Mouse (Mus musculus) gastrocnemius, postnatal 36 days (tissue): ENCODE measurements around the gene E2f3. TPM values are rescaled to one million over a fixed set of nuclear protein-coding genes. Genes with fewer than 3 reads are reported as not detected.

Experiments used
- DNase-seq, 2 experiments: peaks; one replicate each; pipeline ENCODE4 v3.0.0; 2022
- intact Hi-C: fragments of 180-260 bp; cut with DNase I; formaldehyde crosslinking; loops from one replicate; pipeline ENCODE4 v1.15.1; 2025
- total RNA-seq, 2 experiments: library from RNA; stranded (reverse); gene quantifications; 2 replicates each; pipeline ENCODE4 v1.2.3; 2021

The E2f3 gene
- total RNA-seq, 2 experiments from 2014 or later = 8.5 to 9.7 TPM

DNA sequence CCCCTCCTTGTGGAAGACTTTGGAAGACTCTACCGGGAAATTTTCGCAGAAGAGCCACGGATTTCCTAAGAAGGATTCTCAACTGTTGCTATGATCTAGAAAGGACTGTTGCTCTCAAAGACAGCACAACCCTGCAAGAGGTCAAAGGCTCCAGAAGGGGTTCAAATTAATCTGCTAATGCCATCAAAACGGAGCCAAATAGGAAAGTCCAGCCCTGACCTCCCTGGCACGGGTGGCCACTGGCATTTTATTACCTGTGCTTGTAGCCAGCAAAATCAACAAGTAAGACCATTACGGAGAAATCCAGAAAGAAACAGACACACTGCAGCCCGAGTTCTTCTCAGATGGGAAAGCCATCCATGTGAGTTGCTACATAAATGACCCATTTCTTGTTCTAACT, 45.8 kb downstream of the E2f3 start:
- intact Hi-C loops = loop anchor here (5.0 kb wide), 1 partner anchor 42 kb away; no protein-coding TSS in a partner anchor
- DNase-seq = no peak

DNA sequence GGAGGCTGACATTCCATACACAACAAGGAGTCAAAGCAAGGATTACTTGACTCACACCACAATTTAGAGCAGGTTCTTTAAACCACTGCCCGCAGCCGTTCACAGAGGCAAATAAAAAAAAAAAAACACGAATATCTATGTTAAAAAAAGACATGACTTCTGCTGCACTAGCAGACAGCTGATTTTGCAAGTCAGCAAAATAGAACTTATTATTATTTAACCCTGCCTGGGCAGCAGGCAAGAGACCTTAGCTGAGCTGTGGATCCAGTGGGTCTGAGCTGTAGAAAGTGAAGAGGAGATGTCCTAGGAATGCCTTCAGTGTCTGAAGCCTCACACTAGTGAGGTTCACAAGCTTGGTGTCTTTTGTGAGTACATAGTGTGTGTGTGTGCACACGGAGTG, 46.5 kb downstream of the E2f3 start:
- DNase-seq = no peak
- intact Hi-C loops = no loop called here

DNA sequence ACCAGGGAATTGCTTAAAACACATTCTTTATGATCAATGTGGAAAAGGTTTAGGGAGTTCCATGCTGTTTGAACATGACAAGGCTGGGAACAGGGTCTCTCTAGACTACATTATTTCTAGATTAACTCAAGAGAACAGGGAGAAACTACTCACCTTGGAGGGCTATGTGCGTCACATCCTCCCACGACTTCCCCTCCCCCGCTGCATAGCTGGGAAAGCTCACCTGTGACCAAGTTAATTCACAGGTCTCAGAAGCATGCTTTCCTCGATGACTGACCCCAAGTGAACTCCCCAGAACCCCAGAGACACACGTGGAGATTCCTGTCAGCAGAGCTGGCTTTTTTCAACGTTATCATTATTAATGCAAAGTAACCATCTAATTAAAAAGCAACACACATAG, 47.1 kb downstream of the E2f3 start:
- DNase-seq = no peak
- intact Hi-C loops = no loop called here

DNA sequence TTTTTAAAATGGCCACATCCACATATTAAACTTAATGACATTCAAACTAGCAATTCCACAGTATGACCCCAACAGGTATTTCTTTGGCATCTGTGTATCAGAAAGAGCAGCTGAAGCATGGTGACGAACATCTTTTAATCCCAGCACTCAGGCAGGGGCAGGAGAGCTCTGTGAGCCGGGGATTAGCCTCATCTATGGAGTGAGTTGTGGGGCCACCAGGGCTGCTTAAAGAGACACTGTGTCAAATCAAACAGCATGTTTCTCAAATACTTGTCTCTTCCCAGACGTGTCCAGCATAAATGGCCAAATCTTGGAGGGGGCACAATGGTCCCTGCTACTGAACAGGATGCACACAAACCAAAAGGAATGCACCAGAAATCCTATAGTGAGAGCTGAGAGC, 59.7 kb downstream of the E2f3 start:
- DNase-seq = no peak
- intact Hi-C loops = no loop called here

GRCm38 (mm10) chr13:29919841-29920240, 66.0 kb downstream of the E2f3 start:
- no peak for DNase-seq
- intact Hi-C loops = no loop called here

GRCm38 (mm10) chr13:29916561-29916960, 69.3 kb downstream of the E2f3 start:
- DNase-seq = no peak
- intact Hi-C loops = no loop called here

- intact Hi-C loops = no loop called here
- DNase-seq = no peak
Measured at GRCm38 (mm10) chr13:29913606-29914005, 72.3 kb downstream of the E2f3 start.

- DNase-seq = no peak
- intact Hi-C loops = no loop called here
Measured at GRCm38 (mm10) chr13:29913061-29913460, 72.8 kb downstream of the E2f3 start.

- intact Hi-C loops = no loop called here
- DNase-seq = no peak
Measured at GRCm38 (mm10) chr13:29912251-29912650, 73.6 kb downstream of the E2f3 start.

GRCm38 (mm10) chr13:29911141-29911540, 74.7 kb downstream of the E2f3 start:
- intact Hi-C loops = no loop called here
- no peak for DNase-seq

GRCm38 (mm10) chr13:29908431-29908830, 77.4 kb downstream of the E2f3 start:
- intact Hi-C loops = no loop called here
- DNase-seq = no peak

DNA sequence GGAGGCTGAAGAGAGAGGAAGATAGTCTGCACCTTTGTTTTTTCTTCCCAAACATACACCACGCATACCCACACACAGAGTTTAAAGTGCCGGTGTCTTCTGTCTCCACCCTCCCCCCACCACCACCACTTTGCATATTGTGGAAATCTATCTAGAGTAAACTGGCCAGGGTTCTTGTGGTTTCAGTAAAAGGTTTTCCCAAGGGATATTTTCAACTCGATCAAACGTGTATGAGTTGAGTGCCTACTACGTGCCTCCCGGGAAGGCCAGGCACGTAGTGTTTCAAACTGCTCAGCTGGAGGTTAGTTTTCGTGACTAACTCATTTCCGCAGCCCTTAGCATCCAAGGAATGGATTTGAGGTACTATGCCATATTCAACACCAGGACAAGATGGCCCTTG, 77.9 kb downstream of the E2f3 start:
- intact Hi-C loops = no loop called here
- DNase-seq = no peak

DNA sequence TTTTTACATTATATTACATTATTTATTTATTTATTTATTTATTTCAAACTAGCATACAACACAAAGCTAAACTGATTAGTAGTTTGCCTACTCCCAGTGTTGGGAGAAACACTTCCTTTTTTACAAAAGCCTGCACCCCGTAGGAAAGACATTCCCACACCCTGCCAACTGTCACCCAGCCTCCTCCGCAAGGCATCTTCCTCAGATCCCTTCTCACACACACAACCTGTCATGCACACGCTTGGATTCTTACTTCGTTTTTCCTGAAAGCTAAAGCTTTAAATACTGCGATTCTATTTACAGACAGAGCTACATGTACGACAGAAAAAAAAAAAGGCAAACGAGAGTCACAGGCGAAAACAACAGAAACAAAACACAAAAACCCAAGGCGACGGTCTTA, 79.1 kb downstream of the E2f3 start:
- intact Hi-C loops = no loop called here
- no peak for DNase-seq

DNA sequence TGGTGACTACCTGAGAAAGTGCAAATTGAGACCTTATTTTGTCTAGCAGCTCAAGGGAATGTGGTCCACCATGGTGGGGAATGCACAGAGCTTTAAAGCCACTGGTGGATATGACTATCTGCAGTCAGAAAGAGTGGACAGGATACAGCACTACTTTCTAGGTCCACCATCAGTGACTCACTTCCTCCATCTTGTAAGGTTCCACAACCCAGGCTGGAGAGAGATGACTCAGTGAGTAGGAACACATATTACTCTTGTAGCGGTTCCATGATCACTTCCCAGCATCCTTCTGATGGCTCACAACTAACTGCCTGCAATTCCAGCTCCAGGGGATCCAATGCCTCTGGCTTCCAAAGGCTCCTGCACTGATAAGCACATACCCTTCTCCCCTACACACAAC, 82.5 kb downstream of the E2f3 start:
- intact Hi-C loops = no loop called here
- no peak for DNase-seq

DNA sequence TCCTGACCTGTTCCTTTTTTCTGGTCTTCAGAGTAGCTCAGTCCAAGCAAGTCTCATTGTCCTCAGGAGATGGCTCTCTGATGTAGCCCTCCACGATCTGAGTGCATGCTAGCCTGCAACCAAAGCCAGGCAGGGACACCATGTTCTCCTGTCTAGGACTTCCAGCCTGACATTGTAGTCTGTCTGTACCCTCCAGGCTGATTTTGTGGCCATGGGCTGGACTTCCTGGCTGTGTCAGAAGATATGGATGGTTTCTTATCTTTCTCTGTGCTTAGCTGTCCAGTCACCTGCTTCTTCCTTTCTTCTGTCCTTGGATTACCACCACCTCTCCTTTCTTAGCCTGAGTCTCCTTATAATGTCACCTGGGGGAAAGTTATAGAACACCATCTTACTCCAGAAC, 83.2 kb downstream of the E2f3 start:
- intact Hi-C loops = no loop called here

DNA sequence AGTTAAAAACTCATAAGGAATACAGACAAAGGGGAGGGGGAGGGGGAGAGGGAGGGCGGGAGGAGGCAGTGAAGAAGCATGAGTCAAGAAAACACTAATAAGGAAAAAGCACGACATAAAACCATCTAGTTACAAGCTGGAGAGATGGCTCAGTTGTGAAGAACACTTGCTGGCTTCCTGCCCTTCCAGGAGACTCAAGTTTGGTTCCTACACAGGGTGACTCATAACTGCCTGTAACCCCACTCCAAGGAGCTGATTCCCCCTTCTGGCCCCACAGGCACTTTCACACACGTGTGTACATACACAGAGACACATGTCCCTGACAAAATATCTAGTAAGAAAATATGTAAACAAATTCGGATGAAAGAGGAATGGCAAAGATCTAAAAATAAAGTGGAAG, 84.2 kb downstream of the E2f3 start:
- intact Hi-C loops = no loop called here
- no peak for DNase-seq

More for the DNA sequence above, 83.2 kb downstream of the E2f3 start:
- no peak for DNase-seq

DNA sequence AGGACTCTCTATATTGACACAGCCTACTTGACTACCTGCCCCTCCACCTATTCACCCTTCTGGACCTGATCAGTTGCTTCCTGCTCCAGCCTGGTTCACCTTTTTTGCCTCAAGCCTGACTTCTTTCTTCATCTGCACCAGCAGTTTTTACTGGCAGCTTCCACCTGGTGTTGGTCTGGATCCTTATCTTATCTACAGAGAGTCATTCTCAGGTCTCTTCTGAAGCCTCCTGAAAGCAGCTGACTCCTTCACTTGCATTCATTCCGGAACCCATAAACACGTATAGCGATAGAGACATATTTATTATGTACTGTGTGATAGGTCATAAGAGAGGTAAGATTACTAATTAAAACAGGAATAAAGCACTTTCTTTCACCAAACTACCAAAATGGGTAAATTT, 119.1 kb downstream of the E2f3 start:
- DNase-seq = no peak
- intact Hi-C loops = no loop called here

DNA sequence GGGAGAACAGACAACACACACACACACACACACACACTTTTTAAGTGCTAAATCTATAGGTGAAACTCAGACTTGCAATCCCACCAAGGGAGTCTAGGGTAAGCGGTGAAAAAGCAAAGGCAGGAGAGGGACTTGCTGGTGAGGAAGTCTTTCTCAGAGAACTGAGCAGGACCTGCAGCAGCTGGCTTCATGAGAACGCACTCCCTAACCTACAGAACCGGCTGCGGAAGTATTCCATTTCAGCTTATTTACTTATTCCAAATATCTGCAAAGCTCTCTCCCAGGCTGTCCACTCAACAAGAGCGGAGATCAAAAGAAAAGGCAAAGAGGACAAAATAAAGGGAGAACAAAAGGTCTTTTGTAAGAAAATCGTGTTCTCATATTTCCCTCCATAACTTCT, 121.5 kb downstream of the E2f3 start:
- DNase-seq = no peak
- intact Hi-C loops = no loop called here

DNA sequence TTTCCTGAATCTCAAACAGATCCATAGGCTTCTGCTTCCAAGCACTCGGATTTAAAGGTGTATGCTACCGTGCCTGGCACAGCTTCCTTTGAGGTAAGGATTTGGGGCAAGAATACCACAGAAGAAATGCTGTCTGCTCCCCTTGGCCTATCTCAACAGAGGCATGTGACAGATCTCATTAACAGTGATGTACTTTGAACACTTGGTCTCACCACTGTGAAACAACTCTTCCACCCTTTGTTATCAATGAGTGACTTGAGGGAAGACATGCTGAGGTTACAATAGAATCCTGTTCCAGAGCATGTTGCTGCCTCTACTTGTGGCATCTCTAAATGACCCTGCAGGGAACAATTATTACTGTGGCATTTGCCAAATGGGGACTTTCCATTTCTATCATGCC, 125.8 kb downstream of the E2f3 start:
- intact Hi-C loops = no loop called here
- DNase-seq = no peak

- no peak for DNase-seq
- intact Hi-C loops = loop anchor here (5.0 kb wide), 2 partner anchors 130 to 395 kb away; partner anchors contain the start of gene E2f3
Measured at GRCm38 (mm10) chr13:29857436-29857835, 128.4 kb downstream of the E2f3 start.
